Mouse (Mus musculus) gastrocnemius, adult 8-10 months (tissue): ENCODE measurements around the gene Ppara. TPM values are rescaled to one million over a fixed set of nuclear protein-coding genes. Genes with fewer than 3 reads are reported as not detected.
A peak's percentile ranks its signal among the peaks of the same experiment; 100 is the strongest.

Experiments used
- DNase-seq, 2 experiments: peaks; one replicate each; pipeline ENCODE4 v3.0.0; 2022; ENCODE audit warnings: low spot score in 2 of 2
- total RNA-seq, 4 experiments: library from RNA; stranded (reverse); gene quantifications; 2 replicates each; pipeline ENCODE4 v1.2.4; 2022

Gene Ppara
- total RNA-seq, 4 experiments from 2014 or later: 10.5 to 19.6 (median 14.7) TPM

- DNase-seq: no peak
Measured at GRCm38 (mm10) chr15:85728224-85728623, 6.6 kb upstream of the Ppara start.

DNA sequence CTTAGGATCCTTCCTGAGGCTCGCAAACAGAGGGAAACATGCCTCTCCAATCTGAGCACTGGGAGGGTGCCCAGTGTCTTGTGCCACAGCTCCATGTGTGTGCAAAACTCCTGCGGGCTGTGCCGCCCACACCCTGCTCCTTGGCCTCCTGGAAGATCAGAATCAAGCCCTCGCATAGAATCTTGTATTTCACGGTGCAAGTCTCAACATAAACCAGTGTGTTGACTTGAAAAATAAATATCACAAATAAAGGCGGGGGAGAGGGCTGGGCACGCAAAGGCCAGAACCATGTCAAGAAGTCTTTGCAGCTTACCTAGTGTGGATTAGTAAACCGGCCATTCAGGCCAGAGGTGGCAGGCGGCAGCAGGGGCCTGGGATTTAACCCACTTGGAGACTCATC, 5.5 kb upstream of the Ppara start:
- no peak for DNase-seq

- DNase-seq: no peak
Measured at GRCm38 (mm10) chr15:85730027-85730426, 4.8 kb upstream of the Ppara start.

GRCm38 (mm10) chr15:85731885-85732603, 2.7 kb upstream of the Ppara start:
- DNase-seq: no peak

DNA sequence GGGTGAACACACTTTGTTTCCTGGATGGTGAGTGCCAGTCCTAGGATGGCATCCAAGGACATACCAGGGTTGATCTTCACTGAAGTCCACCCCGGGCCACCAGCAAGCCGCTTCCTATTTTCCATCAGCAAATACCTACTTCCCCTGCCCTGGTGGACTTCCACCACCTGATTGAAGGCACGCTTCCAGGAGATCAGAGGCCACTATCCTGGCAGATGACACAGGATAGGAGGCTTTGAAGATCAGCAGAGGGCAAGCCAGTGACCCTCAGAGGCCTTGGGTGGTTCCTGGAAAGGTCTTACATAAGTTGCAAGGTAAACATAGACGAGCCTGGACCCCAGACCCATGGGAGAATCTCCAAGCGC, 2.2 kb upstream of the Ppara start:
- no peak for DNase-seq

DNA sequence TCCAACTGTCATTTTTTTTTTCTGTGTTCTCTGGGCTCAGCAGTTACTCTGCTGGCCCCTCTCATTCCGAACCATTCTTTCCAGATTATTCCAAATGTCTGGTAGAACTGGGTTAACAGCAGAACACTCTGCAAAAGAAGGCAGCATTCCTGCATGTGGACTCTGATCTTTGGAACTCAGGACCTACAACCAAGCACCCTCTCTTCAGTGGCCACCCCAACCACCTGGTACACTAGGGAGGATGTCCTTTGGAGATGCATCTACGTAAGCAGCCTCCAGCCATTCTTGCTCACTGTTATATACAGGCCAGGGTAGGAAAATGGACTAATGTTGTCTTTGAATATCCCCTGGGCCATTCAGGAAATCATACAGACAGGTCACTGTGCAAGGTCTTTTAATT, 1.1 kb upstream of the Ppara start:
- DNase-seq: no peak

GRCm38 (mm10) chr15:85734148-85734547, 635 bp upstream of the Ppara start:
- DNase-seq: no peak

- peak; percentile 88 to 92 for DNase-seq
Measured at GRCm38 (mm10) chr15:85735063-85735835, 466 bp downstream of the Ppara start.

- DNase-seq: no peak
Measured at GRCm38 (mm10) chr15:85735836-85736190, 1.0 kb downstream of the Ppara start.

DNA sequence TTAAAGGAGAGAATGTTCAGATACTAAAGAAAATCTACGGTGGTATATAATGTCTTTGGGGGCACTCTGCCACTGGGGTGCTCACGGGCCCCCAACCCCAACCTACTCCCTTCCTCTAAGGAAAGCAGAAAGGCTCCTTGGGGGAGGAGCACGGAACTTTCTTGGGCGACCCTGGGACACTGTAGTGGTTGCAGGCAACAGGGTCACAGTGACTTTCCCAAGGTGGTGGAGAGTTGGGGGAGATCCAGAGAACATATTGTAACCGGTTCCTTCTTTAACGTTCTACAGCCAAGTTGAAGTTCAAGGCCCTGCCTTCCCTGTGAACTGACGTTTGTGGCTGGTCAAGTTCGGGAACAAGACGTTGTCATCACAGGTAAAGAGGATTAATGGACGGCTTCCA, 1.7 kb downstream of the Ppara start:
- DNase-seq: no peak

- DNase-seq: no peak
Measured at GRCm38 (mm10) chr15:85738416-85738815, 3.6 kb downstream of the Ppara start.

- DNase-seq: no peak
Measured at GRCm38 (mm10) chr15:85738939-85739338, 4.2 kb downstream of the Ppara start.

DNA sequence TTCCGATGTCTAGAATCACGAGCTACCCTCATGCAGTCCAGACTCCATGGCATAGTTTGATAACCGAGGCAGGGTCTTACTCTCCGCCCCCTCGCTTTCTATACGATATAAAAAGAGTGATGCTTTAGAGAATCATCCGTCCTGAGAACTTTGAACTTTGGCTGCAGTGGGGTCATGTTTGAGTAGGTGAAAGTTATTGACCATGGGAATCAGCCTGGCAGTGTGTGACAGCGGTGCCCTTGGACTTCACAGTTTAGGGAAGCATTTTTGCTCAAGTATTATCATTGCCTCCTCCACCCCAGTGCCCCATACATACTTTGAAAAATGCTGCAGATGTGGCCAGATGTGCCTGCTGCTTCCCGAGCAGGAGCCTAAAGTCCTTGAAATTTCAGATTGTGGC, 7.8 kb downstream of the Ppara start:
- DNase-seq: no peak

- DNase-seq: no peak
Measured at GRCm38 (mm10) chr15:85743946-85744345, 9.2 kb downstream of the Ppara start.

DNA sequence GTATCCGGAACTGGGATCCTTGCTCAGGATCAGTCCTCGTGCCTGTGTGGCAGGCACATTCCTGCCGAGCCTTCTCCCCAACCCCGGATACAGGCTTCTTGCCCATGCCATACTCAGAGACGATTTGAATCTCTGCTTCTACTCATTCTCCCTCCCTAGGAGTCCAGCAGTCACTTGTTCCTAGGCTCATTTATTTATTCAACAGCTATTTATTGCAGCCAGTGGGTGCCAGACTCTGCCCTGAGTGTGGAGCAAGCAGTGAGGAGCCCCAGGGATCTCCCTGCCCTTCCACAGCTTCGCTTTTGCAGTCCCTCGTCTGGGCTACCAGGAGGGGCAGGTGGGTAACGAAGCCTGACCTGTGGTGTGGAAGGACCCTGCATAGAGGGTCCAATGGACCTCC, 11.4 kb downstream of the Ppara start:
- no peak for DNase-seq

- no peak for DNase-seq
Measured at GRCm38 (mm10) chr15:85746671-85747070, 11.9 kb downstream of the Ppara start.

DNA sequence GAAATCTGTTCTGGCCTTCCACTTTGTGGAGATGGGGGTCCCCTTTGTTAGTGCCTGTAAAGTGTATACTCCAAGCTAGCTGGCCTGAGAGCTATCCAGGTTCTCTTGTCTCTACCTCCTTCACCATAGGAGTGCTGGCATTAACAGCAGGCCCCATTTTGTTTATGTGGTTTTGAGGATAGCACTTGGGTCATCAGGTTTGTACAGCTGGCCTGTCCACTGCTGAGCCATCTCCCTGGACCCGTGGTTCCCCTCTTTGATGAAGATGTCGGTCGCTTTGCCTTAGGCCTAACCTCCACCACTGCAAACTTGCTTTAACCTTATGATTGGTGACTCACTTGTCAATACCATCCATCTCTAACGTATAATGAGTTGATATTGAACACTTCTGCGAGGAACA, 13.2 kb downstream of the Ppara start:
- no peak for DNase-seq

DNA sequence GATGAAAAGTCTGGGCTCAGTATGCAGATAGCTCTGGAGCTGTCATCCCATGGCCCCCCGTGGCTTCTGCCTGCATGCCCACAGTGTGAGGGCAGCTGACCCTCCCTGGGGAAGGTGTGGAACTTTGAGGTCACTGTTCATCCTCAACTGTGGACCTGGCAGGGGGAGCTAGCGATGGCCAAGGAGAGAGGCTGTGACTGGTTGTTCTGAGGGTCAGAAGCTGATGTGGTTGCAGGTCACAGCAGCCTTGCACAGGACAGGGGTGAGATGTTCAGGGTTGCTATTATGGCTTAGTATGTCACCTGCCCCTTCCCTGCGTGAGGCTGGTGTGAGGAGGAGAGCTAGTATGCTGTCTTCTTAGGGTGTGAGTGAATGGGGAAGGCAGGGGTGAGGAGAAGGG, 13.7 kb downstream of the Ppara start:
- DNase-seq: no peak

DNA sequence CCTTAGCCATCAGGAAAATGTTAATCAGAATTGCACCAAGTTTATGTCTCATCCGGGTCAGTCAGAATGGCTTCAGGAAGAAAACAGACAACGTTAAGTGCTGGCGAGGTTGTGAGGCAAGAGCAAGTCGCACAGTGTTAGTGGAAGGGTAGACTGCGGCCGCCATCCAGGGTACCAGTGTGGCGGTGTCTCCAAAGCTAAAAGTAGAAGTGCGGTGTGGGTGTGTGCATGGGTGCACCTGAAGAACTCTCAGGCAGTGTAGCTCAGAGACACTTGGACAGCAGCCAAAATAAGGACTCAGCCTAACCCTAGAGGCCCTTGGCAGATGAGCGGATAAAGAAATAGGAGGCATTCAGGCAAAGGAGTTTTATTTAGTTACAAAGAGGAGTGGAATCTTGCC, 14.4 kb downstream of the Ppara start:
- DNase-seq: no peak

DNA sequence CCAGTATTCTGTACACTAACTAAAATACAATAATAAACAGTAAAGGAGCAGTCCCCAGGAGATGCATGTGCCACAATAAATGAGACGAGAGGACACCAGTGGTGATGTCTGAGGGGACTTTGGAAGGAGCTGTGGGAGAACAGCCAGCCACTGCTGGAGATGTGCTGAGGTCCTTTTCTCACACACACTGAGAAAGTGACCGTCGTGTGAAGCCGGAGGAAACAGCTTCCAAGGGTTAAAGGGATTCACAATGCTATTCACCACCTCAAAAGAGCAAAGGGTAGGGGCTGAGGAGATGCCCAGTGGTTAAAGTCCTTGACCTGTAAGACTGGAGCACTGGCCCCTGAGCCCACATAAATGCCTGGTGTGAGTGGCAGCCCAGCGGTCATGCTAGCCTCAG, 15.3 kb downstream of the Ppara start:
- no peak for DNase-seq

DNA sequence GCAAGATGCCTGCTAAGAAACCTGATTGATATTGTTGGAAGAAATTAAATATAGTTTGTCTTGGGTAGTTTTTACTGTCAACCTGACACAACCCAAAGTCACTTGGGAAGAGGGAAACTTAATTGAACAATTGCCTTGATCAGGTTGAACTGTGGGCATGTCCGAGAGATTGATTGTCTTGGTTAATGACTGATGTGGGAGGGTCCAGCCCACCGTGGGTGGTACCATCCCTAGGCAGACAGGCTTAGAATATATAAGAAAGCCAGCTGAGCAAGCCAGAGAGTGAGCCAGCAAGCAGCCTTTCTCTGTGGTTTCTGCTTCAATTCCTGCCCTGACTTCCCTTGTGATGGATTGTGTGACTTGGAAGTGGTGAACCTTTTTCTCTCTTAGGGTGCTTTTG, 17.9 kb downstream of the Ppara start:
- DNase-seq: no peak

DNA sequence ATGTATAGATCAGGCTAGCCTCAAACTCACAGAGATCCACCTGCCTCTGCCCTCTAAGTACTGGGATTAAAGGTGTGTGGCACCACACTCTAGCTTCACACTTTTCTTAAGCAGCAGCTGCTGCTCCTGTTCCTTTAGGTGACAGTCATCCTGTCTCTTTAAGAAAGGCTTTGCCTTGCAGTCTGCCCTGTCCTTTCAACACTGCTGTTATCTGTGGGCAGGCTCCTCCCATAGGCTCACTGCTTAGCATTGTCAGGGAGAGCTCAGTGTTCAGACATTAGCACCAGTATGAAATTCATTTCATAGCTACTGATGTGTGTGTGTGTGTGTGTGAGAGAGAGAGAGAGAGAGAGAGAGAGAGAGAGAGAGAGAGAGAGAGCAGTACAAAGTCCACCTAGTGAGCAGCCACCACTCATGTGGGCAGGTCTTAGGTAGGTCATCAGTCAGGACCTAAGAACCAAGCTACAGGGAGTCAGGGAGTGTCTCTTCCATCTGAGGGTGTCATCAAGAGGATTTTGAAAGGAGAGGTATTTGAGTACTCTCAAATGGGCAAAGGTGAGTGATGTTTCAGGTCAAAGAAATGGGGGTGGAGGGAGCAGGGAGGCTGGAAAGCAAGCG, 19.4 kb downstream of the Ppara start:
- no peak for DNase-seq

DNA sequence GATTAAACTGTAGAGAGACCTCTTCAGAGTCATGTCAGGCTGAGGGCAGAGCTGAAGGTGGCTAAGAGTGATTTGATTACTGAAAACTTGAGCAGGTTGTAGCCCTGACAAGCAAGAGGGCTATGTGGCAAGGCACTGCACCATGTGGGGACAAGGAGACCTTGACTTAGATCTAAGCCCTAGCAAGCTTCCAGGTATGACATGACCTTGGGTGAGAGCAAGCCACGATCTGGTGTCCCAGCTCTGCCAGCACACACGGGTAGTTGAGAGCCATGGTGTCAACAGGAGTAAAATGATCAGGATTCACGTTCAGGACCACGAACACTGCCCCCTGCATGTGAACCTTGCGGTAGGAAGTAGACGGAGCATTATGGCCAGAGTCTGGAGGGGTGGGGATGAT, 20.4 kb downstream of the Ppara start:
- no peak for DNase-seq
